Mouse (Mus musculus) liver, adult 2 months (tissue): ENCODE measurements around the gene Glis1.

Experiments
- CTCF ChIP-seq: fragments of 200-500 bp; IDR thresholded peaks from 2 replicates; pipeline ENCODE4 v1.5.1; 2011; ENCODE audit warnings: low read depth, low read length, control low read depth
- POLR2A ChIP-seq: fragments of 200-500 bp; IDR thresholded peaks from 2 replicates; pipeline ENCODE4 v1.6.1; 2011; ENCODE audit warnings: low read length, control low read depth; ENCODE audit not compliant: insufficient read depth; ENCODE audit errors: extremely low read depth

DNA sequence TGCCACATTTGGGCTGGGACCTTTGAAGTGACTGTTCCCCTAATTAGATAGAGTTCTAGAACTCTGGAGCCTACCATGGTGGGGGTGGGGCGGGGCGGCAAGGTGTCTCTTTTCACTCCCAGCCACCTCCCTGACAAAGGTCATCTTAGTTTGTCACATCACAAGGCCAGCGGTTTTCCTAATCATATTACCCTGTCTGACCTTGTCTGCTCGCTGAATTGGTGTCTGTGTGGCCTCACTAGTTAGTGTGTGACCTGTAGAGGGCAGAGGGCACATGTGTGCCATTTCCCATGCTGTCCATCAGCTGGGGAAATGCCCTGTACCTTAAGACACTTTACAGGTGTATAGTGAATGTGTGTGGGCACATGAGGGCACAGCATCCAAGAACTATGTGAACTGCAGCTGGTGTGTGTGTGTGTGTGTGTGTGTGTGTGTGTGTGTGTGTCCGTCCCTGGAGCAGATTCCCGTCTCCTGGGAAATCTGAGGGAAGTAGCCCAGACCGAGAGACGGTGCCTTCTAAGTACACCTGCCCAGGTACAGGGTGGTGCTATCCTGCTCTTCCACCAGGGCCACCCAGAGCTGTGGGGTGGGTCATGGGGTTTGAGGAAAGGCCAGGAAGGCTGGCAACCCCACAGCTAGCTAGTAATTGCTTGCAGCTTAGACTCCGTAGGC is 163.0 kb downstream of the Glis1 start:
- no peak for TF ChIP-seq POLR2A
- TF ChIP-seq CTCF: no peak
